Mouse (Mus musculus): ENCODE measurements around the gene Prpsap2.

- TF ChIP-seq CTCF (IDR thresholded peaks at IDR 0.05) (no peak), POLR2A (IDR thresholded peaks at IDR 0.05; ENCODE audit: insufficient read depth, low read depth, low read length) (no peak)
These were observed 16.1 kb downstream of the Prpsap2 start for GRCm38 (mm10) chr11:61745781-61746180.

Data from heart, adult 2 months (tissue).